Mouse (Mus musculus): ENCODE data around the gene Emilin3. TPM values are rescaled to one million over a fixed set of nuclear protein-coding genes. Genes with fewer than 3 reads are reported as not detected.

Gene Emilin3
- polyA plus RNA-seq, 1 experiment: not detected

DNA sequence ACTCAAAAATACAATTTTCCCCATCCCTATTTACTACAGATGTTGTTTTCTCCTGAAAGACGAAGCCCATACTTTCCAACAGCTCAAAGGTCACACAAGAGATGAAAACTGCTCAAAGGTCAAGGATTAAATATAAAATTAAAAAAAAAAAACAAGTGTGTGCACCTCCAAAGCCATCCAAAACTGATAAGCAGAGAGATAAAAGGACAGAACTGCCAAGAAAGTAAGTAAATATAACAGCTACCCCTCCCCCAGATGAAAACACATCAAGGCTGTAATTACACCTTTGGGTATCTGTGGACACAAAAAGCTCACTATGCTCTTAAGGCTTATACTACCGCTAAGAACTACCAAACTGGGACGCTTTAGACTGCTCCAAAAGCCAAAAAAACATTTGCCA, 42.7 kb downstream of the Emilin3 start:
- no peaks in the 10 kb centered on the region for H3K36me3 ChIP-seq (ENCODE audit: control insufficient read depth)

DNA sequence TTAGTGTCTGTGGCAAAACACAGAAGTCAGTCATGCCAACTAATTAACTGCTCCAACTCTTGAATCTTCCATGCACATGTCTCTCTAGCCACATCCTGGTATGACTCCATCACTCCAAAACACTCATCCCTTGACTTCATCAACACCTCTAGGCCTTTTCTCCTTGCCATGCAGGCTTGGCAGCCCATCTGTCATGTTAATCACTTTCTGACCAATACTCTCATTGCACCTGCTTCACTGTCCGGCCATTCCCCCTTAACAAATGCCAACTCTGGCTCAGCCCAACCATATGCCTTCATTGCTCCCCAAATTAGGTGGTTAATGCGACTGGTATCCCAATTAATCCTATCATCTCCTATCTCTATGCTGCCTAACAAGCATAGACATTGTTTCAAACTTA, 46.9 kb downstream of the Emilin3 start:
- Histone ChIP-seq H3K36me3 (ENCODE audit: control insufficient read depth) (no peaks in the 10 kb centered on the region), H3K27me3 (ENCODE audit: control insufficient read depth) (no peaks in the 10 kb centered on the region), H3K4me3 (replicated peaks) (no peak overlapping the region), H3K4me1 (ENCODE audit: control insufficient read depth) (no peaks in the 10 kb centered on the region), H3K9me3 (ENCODE audit: control insufficient read depth, low read length) (no peaks in the 10 kb centered on the region)
- TF ChIP-seq TAL1 (IDR thresholded peaks at IDR 0.05; ENCODE audit: low read length): no peak
- TF ChIP-seq GATA1 (IDR thresholded peaks at IDR 0.05; ENCODE audit: low read length): no peak

More for the DNA sequence above, 42.7 kb downstream of the Emilin3 start:
- H3K4me3 ChIP-seq (replicated peaks): no peak overlapping the region
- TF ChIP-seq GATA1 (IDR thresholded peaks at IDR 0.05; ENCODE audit: low read length) (no peak), TAL1 (IDR thresholded peaks at IDR 0.05; ENCODE audit: low read length) (no peak)
- peaks cover 20% of the 10 kb centered on the region for H3K4me1 ChIP-seq (ENCODE audit: control insufficient read depth)
- H3K27me3 ChIP-seq (ENCODE audit: control insufficient read depth): no peaks in the 10 kb centered on the region
- no peaks in the 10 kb centered on the region for H3K9me3 ChIP-seq (ENCODE audit: control insufficient read depth, low read length)

DNA sequence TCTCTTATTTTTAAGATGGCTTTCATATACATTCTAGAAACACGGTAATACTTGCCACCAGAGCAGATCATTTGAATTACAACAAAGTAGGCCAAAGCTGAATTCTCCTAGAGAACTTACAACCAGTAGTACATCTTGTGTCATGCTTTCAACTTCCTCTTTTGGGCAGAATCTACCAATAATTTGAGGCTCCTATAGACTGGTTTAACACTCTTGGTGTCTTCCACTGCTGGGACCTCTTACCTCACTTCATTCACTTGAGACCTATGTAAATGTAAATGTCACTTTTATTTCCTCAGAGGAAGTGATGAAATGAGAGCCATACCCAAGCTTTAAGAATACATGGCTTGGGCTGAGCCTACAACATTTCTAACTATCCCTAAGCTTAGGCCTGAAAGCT, 48.0 kb downstream of the Emilin3 start:
- TF ChIP-seq GATA1 (IDR thresholded peaks at IDR 0.05; ENCODE audit: low read length) (no peak), TAL1 (IDR thresholded peaks at IDR 0.05; ENCODE audit: low read length) (no peak)
- H3K36me3 ChIP-seq (ENCODE audit: control insufficient read depth): no peaks in the 10 kb centered on the region
- no peaks in the 10 kb centered on the region for H3K27me3 ChIP-seq (ENCODE audit: control insufficient read depth)
- no peaks in the 10 kb centered on the region for H3K4me1 ChIP-seq (ENCODE audit: control insufficient read depth)
- H3K9me3 ChIP-seq (ENCODE audit: control insufficient read depth, low read length): no peaks in the 10 kb centered on the region
- no peak overlapping the region for H3K4me3 ChIP-seq (replicated peaks)

- peaks cover 2% of the 10 kb centered on the region; the same call in 1 of the 2 replicates for H3K9me3 ChIP-seq (ENCODE audit: control insufficient read depth, low read length)
- no peaks in the 10 kb centered on the region for H3K36me3 ChIP-seq (ENCODE audit: control insufficient read depth)
- no peak for TF ChIP-seq TAL1 (IDR thresholded peaks at IDR 0.05; ENCODE audit: low read length)
- no peak for TF ChIP-seq GATA1 (IDR thresholded peaks at IDR 0.05; ENCODE audit: low read length)
- H3K4me1 ChIP-seq (ENCODE audit: control insufficient read depth): no peaks in the 10 kb centered on the region
- H3K27me3 ChIP-seq (ENCODE audit: control insufficient read depth): no peaks in the 10 kb centered on the region
- H3K4me3 ChIP-seq (replicated peaks): no peak overlapping the region
These were observed 51.8 kb downstream of the Emilin3 start for GRCm38 (mm10) chr2:160860363-160860762.

Other genes with a start within 250 kb of the Emilin3 start
- gene Plcg1, start 181.0 kb downstream of the Emilin3 start, polyA plus RNA-seq (2012): 0.04 TPM in 2 replicates
- gene Zhx3, start 39.3 kb downstream of the Emilin3 start, polyA plus RNA-seq (2012): 0.04 and 0.06 TPM in 2 replicates
- gene Lpin3, start 31.7 kb downstream of the Emilin3 start, polyA plus RNA-seq (2012): not detected in 2 replicates
- 0.17 and 0.49 TPM in 2 replicates for gene Chd6, start 196.7 kb upstream of the Emilin3 start, polyA plus RNA-seq (2012)